Mouse (Mus musculus): Measurements from ENCODE around the gene R3hdml.
"Not testable (repeated sequence)": the region's sequence is repeated elsewhere in the genome, so short reads cannot be mapped to it uniquely, and the experiment has no call there.

The R3hdml gene

DNA sequence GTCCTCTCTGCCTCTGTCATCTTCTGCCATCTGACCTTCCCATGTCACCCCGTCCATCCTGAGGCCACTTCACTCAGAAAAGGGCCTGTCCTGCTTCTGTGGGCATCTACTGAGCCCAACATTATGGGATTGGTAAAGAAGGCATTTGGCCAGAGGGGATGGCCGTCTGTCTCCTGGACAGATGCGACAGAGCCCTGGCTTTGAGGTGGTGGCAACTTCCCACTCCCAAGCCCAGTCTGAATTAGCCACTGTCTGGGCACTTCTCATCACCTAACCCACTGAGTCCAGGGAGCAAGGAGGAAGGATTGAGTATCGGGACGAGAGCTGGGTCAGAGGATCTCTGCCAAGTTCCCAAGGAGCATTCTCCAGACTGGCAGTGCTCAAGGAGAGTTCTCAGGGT, at the start of gene R3hdml:
Gene R3hdml (plus strand): TSS at position 301 of the 400 bp plus-strand sequence.
- no peak for DNase-seq (ENCODE audit: low spot score in 2 of 2)

DNA sequence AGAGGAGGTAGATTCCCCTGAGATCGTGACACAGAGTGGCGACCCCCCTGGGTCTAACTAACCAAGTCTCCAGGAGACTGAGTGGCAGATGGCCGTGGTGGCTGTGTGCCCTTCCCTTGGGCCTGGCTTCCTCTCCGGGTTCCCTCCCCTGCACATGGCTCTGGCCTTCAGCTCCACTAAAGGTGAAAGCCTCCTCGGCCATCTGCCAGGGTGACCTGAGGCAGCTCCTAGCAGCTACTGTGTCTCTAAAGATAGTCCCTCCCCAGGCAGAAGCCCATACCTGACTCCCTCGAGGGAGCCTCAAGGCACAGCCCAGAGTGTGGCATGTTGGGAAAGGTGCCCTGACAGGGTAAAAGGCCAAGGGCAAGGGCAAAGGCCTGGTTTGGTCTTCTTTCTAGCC, 48.6 kb upstream of the R3hdml start:
- no peak for DNase-seq (ENCODE audit: low spot score in 2 of 2)

DNA sequence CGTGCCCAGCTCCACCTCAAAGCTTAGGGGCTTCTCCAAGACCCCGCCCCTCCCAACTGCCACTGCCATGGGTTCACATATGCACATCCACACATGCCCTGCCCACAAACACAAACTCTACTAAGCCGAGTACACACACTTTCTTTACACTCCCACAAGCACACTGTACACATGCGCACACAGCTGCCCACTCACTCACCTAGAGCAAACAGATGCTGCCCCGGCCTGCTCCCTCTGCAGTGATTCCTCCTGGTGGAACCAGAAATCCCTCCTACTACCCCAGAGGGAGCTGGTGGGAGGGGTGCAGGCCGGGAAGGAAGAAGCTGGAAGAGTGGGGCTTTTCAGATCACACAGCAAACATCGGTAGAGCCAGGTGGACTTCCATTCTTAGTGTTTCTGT, 48.1 kb upstream of the R3hdml start:
- no peak for DNase-seq (ENCODE audit: low spot score in 2 of 2)

DNA sequence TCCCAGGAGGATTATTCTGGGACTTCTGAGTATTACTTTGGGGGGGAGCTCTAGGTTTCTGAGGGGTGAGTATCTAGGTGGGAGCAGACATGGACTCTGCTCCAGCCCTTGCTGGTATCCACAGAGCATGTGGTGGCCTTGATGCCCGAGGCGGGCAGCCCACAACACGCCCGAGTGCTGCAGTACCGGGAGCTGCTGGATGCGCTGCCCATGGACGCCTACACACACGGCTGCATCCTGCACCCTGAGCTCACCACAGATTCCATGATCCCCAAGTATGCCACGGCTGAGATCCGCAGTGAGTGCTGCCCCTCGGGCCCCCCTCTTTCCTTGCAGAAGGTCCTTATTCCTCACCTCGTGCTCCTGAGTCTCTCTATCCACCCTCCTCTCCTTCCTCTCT, 44.7 kb upstream of the R3hdml start:
- DNase-seq (ENCODE audit: low spot score in 2 of 2): no peak

DNA sequence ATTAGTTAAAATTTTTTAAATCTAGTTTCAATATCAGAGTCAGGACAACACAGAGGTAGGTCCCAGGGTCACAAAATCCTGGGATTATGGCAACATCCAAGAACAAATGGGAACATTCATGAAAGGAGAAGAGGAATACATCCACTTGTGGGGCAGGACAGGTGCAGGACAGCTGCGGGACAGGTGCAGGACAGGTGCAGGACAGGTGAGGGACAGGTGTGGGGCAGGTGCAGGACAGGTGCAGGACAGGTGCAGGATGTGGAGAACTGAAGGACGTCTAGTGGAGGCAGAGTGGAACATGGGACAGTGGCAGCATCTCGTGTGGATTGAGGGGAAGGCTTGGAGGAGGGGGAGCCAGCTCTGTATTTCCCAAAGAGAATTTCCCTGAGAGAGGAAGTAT, 42.8 kb upstream of the R3hdml start:
- no peak for DNase-seq (ENCODE audit: low spot score in 2 of 2)

DNA sequence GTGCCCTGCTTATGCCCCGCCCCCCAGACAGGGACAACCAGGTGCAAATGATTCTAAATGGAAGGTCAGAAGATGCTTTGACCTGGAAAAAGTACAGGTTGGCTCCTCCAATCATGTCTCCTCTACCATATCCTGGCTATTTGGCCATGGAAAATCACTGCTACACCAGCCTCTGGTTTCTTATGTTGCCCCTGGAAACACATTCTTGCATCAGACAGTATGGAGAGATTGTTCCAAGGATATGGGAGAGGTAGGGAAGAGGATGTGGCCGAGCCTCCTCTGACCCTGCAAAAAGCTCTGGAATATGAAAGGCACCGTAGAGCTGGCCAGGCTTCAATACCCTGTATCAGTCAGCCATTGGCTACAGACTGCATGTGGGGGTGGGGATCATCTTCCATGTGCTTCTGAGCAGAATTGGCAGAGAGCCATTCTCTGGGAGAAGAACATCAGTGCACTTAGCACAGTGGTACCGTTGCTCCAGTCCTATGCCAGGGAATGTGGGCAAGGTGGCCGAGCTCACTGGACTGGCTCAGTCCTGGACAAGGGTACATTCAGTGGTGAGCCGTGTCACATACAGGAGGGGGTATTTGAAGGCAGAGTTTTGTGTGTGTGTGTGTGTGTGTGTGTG, 41.3 kb upstream of the R3hdml start:
- peak in 1 of 2 experiments; percentile 60 for DNase-seq (ENCODE audit: low spot score in 2 of 2)

DNA sequence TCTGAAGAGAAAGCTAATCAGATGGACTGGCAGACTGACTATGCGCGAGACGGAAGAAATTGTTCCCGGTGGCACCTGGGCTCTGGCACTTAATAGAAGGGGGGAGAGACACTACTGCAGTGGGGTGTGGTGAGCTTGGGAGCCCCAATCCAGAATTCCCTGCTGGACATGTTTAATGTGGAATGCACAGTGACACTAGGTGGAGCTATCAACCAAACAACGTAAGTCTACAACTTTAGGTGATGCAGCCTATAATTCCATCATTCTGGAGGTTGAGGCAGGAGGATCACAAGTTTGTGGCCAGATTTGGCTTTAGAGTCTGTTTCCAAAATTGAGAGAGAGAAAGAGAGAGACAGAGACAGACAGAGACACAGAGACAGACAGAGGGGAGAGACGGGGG, 39.4 kb upstream of the R3hdml start:
- DNase-seq (ENCODE audit: low spot score in 2 of 2): no peak

DNA sequence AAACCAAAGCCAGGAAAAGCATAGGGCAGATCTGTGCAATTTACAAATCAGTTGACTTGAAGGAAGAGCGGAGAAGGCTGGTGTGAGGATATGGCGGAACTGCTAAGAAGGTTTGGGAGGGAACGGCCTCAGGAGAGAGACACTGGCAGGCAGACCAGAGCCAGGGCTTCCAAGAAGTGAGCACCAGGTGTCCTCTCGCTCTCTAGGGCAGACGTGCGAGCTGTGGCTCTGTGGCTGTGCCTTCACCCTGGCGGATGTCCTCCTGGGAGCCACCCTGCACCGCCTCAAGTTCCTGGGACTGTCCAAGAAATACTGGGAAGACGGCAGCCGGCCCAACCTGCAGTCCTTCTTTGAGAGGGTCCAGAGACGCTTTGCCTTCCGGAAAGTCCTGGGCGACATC, 38.7 kb upstream of the R3hdml start:
- DNase-seq (ENCODE audit: low spot score in 2 of 2): no peak

DNA sequence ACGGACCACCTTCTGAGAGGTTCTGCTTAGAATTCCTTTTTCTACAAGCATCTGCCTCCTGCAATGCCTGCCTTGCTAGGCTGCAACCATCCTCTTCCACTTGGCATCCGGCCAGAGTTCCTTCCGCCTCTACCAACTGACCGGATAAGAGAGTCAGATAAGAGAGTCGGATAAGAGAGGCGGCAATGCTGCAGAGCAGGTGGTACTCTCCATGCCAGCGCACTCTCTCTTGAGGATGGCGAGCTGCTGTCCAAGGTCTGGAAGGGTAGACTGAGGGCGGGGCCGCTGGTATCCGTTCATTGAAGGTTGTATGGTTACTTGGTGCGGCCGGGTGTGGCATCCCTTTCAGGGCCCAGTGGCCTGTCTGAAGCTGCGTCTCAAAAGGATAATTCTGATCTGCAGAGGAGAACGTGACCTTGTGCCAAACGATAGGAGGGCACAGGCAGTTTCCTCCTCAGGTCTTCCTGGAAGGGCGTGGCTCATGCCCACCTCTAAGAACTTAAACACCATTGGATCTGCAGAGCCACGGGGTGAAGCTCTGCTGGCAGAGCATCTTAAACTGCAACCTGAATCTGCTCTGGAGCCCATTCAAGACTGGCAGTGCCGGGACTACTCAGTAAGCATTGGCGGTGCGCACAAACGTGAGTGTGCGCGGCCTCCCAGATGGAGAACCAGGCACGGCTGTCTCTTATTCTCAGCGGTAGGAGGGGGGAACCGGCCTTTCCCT, 33.4 kb upstream of the R3hdml start:
- no peak for DNase-seq (ENCODE audit: low spot score in 2 of 2)

DNA sequence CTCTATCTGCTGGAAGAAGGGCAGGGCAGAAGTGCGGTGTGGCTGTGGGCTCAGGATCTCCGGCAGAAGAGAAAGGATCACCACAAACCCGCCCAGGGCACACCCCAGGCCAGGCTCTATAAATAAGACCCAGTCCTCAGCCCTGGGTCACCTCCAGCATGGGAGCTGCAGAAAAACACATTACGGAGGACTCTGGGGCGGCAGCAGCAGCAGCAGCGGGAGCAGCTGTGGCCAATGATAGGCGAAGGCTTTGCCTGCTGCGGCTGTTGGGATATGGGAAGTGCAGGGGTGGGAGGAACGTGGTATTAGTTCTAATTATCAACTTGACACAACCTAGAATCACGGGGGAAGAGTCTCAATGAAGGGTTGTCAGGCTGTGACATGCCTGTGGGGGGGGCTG, 32.7 kb upstream of the R3hdml start:
- no peak for DNase-seq (ENCODE audit: low spot score in 2 of 2)

DNA sequence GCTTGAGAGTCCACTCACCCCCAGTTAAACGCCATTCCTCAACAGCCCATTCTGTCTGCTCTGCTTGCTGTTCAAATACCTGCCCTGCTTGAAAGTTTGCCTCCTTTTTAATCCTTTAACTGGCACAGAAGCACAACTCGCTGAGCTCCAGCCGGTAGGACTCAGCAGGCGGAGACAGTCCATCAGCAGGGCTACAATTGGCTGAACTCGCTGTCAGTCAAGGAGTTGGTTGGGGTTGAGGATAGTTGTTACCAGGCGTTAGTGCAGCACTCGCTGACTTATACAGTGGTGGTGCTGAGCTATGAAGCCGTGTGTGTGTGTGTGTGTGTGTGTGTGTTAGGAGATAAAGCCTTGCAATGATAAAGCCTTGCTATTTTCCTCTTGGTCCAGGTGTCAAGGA, 31.5 kb upstream of the R3hdml start:
- DNase-seq (ENCODE audit: low spot score in 2 of 2): no peak

DNA sequence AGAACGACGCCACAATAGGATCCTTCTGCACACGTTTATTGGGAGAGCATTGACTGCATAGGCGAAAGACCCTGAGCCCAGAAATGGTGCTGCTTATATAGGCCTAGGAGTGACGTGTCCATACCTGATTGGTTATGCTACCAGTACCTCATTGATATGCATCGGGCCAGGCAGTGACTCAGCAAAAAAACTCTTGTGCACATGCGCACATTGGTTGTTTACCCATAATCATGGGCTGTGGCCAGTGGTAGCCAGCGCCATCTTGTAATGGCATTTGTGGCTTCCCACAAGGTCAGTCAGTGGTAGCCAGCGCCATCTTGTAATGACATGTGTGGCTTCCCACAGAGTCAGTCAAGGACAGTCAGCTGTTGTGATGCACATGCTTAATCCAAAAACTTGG, 30.8 kb upstream of the R3hdml start:
- not testable (repeated sequence) for DNase-seq (ENCODE audit: low spot score in 2 of 2)

DNA sequence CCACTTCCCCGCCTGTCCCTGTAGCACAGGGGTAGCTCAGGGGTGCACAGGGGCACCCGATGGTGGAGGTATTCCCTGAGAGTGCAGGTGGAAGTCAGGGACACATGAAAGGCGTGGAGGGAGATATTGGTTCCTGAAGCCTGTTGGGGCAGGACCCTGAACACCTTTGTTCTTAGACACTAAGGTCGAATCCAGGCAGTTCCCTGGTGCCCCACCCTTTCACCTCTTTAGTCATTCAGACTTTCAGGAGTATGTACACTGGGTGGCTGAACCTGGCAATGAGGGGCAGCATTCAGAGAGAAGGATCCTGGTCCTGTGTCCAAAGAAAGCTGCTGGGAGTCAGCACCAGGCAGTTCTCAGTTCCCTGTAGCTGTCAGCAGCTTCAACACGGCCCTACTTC, 29.7 kb upstream of the R3hdml start:
- no peak for DNase-seq (ENCODE audit: low spot score in 2 of 2)

DNA sequence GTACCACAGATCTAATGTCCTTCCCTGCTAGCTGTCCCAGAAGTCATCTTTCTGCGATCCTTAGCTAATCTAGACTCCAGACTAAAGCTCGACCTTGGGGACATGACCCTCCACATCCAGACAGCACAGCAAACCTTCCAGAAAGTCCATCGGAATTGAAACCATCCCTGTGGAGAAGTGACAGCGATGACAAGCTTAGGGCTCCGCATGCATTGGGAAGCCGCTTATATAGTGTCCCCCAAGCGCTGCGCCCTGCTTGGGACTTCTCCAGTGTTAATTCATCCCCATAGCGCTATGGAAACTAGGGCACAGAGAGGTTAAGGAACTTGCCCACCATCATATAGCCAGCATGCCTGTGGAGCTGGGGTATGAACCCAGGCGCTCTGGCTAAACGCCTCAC, 29.3 kb upstream of the R3hdml start:
- DNase-seq (ENCODE audit: low spot score in 2 of 2): no peak

DNA sequence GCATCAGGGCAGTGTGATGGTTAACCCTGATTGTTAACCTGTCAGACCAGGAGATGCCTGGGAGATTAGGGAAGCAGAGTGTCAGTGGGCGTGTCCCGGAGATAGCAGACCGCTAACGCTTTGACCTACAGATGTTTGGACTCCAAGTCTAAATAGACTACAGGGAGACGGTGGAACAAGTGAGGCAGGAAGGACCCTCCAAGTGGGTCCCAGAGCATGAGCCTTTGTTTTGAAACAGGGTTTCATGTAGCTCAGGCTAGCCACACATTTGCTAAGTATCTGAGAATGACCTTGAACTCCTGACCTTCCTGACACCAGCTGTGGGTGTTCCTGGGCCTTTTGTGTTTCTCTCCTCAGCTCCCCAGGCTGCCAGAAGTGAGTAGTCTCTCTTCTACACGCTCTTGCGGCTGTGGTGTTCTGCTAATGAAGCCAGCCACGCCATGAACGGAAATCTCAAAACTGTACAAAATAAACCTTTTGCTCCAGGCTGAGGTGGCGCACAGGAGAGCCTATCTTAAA, 28.8 kb upstream of the R3hdml start:
- DNase-seq (ENCODE audit: low spot score in 2 of 2): no peak

DNA sequence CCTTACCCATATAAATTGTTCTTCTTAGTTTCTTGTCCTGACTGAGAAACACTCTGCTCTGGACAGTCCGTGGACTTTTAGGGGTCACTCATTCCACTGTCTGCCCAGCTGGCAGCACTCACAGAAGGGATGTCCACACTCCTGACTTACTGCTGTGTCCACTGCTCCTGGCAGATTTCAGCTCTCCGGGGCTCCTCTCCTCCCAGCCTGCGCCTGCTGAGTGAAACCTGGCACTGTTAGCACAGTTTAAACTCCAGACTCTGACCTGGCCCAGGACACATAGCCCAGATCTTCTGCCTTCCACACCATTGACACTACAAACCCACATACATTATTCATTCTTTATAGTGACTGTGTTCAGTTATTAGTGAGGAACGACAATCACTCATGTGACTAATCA, 28.1 kb upstream of the R3hdml start:
- DNase-seq (ENCODE audit: low spot score in 2 of 2): no peak

DNA sequence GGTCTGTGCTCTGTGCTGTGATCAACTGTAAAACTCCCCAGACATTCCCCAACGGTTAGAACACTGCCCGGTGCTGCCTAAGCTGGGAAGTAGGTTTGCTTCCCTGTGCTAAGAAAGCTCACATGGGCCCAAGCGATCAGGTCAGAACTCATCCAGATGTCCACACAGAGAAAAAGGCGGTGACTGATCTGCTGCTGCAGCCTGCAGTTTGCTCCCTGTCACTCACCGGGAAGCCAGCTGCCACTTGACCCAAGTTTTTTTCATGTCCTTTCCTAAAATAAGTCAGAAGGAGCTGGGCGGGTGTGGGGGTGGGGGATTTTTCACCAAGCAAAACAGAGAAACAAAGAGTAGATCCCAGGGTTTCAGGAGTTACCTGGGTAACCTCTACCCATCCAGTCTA, 27.6 kb upstream of the R3hdml start:
- no peak for DNase-seq (ENCODE audit: low spot score in 2 of 2)

DNA sequence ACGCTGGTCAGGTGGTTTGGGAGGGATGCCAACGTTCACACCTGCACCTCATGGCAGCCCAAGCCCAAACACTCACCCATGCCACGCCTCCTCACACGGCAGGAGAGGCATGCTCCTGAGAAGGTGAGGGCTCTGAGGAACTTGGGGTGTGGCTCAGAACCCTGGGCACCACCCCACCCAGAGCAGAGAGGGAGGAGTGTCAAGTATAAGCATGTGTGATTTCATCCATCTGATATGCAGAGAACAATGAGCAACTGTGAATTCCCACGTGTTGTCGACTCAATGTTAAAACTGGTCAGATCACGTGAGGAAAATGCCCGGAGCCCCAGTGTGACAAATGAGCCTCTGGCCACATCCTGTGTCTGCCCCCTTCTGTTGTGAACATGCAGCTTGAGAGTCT, 25.3 kb upstream of the R3hdml start:
- DNase-seq (ENCODE audit: low spot score in 2 of 2): no peak

DNA sequence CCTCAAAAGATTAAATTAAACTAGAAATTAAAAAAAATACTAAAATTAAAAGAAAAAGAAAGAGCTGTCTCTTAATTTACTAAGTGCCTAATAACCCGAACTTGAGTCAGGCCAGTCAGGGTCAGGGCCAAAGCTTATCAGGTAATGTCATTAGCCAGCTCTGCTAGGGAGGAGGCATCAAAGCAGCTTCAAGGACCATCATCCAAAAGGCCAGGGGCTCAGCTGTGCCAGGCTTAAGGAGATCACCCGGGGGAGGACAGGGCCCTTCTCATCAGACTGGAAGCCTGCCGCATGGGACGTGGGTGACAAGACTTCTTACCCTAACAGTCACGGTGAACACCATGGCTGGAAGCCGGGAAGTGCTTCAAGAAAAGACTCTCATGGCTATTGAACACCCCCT, 24.5 kb upstream of the R3hdml start:
- DNase-seq (ENCODE audit: low spot score in 2 of 2): no peak

DNA sequence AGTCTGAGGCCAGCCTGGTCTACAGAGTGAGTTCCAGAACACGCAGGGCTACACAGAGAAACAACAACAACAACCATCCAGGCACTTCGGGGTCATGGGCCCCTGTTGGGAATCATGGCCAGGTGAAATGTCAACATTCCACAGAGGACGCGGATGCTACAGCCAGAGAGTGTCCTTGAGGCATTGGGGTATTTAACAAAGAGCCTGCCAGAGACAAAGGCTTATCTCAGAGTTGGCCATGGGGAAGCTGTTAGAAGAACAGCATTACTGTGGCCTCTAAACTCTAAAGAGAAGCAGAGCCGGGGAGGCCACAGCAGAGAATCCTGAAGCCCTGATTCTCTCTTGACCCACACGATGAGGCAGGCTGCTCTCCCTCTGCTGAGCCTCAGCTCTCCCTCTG, 23.3 kb upstream of the R3hdml start:
- no peak for DNase-seq (ENCODE audit: low spot score in 2 of 2)

DNA sequence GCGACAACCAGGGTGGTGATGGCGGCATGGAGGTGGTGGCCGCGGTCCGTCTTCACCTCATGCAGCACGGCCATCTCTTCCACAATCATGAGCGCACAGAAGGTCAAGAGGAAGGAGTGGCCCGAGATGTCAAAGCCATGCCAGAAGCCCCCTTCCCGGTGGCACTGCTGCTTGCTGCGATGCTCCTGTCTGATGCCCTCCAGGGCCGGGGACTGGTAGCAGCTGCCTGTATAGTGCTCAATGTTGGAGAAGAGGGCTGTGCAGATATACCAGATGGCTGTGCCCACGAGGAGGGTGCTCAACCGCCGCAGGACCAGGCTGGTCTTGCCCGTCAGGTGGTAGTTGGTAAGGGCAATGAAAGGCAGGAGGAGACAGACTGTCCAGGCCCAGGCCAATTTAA, 22.4 kb upstream of the R3hdml start:
- DNase-seq (ENCODE audit: low spot score in 2 of 2): no peak

DNA sequence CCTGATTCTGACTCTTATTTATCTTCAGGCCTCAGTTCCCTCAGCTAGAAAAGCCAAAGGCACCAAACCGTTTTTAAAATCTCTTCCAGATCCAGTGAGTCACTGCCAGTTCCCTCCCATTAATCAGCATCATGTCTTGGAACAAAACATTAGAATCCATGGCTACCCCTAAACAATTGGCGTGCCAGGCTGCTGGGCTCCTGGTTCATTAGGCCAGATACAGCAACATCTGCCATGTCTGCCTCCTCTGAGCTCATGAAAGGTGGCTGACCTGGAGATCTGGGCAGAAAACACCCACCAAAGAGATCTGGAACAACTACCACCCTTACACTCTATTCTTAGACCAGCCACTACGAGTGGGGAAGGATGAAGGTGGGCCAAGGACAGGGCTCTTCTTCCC, 21.0 kb upstream of the R3hdml start:
- no peak for DNase-seq (ENCODE audit: low spot score in 2 of 2)

DNA sequence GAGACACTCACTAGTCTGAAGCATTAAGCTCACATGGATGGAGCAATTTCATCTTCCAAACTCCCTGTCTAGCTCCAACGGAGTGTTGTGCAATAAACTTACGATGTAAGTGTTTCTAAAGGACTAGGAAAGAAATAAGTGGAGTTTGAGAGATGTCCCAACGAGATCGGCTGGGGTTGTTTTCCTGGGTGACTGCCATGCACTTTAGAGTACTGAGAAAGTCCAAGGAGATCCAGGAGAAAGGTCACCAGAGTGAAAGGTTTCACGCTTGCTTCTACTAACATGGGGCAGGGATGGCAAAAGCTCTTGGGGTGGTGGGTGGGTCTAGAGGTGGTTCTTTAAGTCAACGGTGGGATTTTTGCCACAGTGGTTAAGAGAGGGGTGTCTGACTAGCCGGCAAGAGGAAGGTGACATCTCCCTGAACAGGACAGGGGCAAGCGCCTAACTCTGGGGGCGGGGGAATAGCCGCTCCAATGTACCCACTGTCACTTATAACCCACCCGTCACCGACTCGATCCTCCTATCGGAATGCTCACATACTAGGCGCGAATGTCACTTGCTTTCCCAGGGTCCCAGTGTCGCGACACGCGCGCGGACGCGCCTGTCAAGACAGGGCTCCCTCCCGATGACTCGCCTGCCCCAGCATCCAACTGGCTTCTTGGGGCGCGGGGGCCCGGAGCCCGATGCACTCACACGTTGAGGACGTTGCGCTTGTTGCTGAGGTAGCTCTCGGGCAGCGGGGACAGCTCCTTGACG, 20.2 kb upstream of the R3hdml start:
- DNase-seq (ENCODE audit: low spot score in 2 of 2): no peak
